Mouse (Mus musculus) embryonic fibroblast, embryonic 13.5 days (primary cell): ENCODE results near the gene Arhgap30. TPM values are rescaled to one million over a fixed set of nuclear protein-coding genes. Genes with fewer than 3 reads are reported as not detected.

Source experiments
- H3K27ac ChIP-seq: 2 replicates; pipeline ENCODE4 v1.5.1; 2012; ENCODE audit warnings: low read length, control low read depth, inconsistent platforms; ENCODE audit not compliant: insufficient read depth
- H3K4me1 ChIP-seq: 2 replicates; pipeline ENCODE4 v1.6.1; 2011; ENCODE audit warnings: low read length; ENCODE audit not compliant: control insufficient read depth, insufficient read depth
- H3K4me3 ChIP-seq: 2 replicates; pipeline ENCODE4 v1.5.1; 2011; ENCODE audit warnings: mild to moderate bottlenecking, control low read depth, low read length; ENCODE audit not compliant: insufficient read depth
- CTCF ChIP-seq: IDR thresholded peaks from 2 replicates; pipeline ENCODE4 v1.5.1; 2011; ENCODE audit warnings: mild to moderate bottlenecking, control low read depth, low read length, moderate library complexity, borderline replicate concordance; ENCODE audit not compliant: insufficient read depth
- POLR2A ChIP-seq: IDR thresholded peaks from 2 replicates; pipeline ENCODE4 v1.6.1; 2011; ENCODE audit warnings: low read depth, mild to moderate bottlenecking, control low read depth, low read length, moderate library complexity
- polyA plus RNA-seq: library from polyadenylated mRNA; stranded (reverse); fragments of >200 nt; gene quantifications from 2 replicates; pipeline ENCODE4 v1.2.4, GENCODE M21; 2011; ENCODE audit warnings: low read depth; ENCODE audit not compliant: missing spikeins, insufficient read length

Gene Arhgap30
- polyA plus RNA-seq, 1 experiment, result 0.47 TPM

DNA sequence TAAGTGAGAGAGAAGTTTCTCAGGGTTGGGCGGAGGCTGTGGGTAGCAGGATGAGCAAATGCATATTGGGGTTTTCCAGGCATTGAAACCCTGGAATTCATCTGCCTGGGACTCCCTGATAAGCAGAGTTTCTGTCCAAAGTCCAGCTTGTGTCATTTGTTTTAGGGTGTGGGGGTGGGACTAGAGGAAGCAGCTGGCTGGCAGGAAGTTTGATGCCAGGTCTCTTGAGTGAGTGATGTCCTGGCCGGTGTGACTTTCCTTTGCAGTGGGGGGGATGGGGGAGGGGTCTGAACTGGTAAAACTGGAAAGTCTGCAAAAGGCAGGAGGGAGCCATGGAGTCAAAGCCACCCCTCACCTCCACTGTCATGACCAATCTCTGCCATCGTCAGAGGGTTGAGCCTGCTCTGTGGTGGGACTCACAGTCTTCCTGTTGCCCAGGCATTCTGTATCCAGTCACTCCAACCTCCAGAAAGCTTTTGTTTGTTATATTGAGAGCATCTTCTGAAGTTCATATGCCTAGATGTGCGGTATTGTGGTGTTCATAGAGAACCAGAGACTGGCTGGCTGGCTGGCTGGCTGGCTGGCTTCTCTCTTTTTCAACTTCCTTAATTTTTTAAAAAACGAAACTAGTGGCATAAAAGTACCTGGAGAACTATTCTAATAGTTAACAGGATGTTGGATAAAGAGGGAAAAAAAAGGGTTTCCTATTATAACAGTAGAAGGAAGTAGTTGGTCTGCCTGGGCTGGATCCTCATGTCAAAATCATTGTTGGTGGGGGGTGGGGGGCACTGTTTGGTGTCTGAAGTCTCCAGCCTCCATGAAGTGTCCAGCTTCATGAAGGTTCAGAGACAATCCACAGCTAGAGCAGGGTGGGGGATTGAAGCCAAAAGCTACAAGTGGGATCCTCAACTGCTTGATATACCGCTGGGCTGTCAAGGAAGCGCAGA, 53.0 kb downstream of the Arhgap30 start:
- no peak for TF ChIP-seq POLR2A
- no peak for TF ChIP-seq CTCF
- H3K4me3 ChIP-seq, result no peak overlapping the region
- no peaks in the 10 kb centered on the region; the same call in 1 of the 2 replicates for H3K4me1 ChIP-seq
- H3K27ac ChIP-seq, result no peak overlapping the region

DNA sequence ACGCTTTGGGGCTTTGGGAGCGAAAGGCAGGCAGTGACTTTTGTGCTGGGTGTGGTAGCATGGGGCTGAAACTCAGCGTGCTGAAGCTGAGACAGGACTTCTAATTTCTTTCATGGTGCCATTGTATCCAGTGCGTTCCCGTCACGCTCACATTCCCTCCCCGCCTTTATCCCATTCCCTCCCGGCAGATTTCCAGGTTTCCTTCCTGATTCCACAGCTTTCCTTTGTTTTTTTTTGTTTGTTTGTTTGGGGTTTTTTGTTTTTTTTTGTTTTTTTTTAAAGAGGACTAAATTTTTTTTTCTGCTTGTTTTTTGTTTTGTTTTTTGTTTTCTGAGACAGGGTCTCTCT, 53.6 kb downstream of the Arhgap30 start:
- no peak for TF ChIP-seq POLR2A
- TF ChIP-seq CTCF, result no peak
- H3K4me3 ChIP-seq, result no peak overlapping the region
- H3K27ac ChIP-seq, result no peak overlapping the region
- H3K4me1 ChIP-seq, result no peaks in the 10 kb centered on the region; the same call in 1 of the 2 replicates

DNA sequence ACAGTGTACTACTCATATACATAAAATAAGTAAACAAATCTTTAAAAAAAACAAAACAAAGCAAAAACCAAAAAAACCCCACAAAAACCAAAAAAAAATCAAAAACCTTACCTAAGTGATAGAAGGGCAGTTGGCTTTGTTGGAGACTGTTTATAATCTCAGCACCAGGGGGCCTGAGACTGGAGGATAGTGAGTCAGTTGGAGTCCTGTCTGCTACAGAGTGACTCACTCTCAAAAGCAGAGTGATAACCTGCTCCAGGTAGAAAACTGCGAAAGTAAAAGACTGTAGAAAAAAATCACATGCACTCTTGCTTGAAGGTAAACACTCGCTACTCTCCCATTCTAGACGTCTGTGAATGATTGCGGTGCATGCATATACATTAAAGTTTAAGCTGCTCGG, 56.3 kb downstream of the Arhgap30 start:
- no peaks in the 10 kb centered on the region; the same call in 1 of the 2 replicates for H3K4me1 ChIP-seq
- TF ChIP-seq POLR2A (no peak), CTCF (no peak)

DNA sequence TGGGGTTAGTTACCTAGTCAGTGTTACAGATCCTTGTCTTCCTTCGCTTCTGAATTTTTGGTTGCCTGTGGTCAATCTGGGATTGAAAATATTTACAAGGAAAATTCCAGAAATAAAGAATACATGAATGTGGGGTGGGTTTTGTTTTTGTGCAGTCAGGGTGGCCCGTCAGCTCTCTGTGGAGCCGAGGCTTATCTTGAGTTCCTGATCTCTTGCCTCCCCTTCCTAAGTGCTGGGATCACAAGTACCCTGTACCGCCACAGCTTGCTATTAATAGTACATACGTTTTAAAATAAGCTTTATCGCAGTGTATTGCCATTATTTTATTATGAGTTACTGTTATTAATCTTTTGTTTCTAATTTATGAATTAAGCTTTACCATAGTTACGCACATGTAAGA, 58.1 kb downstream of the Arhgap30 start:
- Histone ChIP-seq H3K27ac (no peak overlapping the region), H3K4me1 (no peaks in the 10 kb centered on the region), H3K4me3 (no peak overlapping the region)
- no peak for TF ChIP-seq POLR2A
- no peak for TF ChIP-seq CTCF

More for the DNA sequence above, 56.3 kb downstream of the Arhgap30 start:
- Histone ChIP-seq H3K27ac (no peak overlapping the region), H3K4me3 (no peak overlapping the region)

DNA sequence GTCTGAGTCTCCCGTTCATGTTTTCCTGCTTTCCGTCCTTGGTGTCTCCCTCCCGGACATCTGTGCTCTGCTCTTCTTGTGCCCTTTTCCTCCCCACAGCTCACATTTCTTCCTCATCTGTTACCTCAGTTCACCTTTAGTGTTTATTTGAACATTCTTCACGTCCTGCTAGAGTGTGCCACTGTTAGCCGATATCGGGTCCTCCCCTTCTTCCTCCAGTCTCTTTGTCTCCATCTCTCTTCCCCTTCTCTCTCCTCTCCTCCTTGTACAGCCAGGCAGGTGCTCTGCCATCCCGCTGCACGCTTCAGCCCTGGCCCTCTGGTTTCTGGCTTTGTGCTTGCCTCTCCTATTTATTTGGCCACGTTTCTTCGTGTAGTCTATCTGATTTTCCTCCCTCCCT, 58.9 kb downstream of the Arhgap30 start:
- TF ChIP-seq CTCF (no peak), POLR2A (no peak)
- no peaks in the 10 kb centered on the region for H3K4me1 ChIP-seq
- no peak overlapping the region for H3K4me3 ChIP-seq
- no peak overlapping the region for H3K27ac ChIP-seq

DNA sequence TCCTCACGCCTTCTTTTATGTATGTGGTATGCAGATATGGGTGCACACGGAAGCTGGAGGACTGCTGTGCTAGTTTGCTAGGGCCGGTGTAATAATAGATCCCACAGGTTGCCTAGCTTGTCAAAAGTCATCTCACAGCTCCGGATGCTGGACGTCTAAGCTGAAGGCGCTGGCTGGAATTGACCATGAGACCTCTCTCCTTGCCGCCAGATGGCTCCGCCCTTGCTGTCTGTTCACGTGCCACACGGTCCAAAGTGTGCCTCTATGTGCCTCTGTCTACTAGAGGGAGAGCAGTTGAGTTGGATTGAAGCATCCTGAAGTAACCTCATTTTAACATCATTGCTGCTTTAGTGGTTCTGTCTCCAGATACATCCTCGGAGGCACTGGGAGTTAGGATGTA, 61.3 kb downstream of the Arhgap30 start:
- TF ChIP-seq POLR2A (no peak), CTCF (no peak)
- no peak overlapping the region for H3K27ac ChIP-seq
- no peaks in the 10 kb centered on the region for H3K4me1 ChIP-seq
- no peak overlapping the region for H3K4me3 ChIP-seq

DNA sequence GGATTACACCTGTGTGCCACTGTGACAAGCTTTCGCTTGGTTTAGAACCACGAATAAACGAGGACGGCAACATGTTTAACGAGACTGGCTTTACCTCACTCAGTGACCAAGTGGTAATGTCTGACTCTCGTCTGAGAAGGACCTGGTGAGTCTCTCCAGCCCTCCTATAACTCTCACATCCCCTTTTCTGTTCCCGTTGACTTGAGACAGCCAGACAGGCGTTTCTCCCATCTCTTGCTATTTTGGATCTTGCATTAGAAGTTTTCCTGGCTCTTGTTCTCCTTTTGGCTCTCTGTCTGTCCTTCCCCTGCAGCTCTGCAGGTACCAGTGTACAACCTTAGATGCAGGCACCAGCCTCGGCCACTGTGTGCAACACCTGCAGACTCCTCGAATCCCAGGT, 62.2 kb downstream of the Arhgap30 start:
- Histone ChIP-seq H3K27ac (no peak overlapping the region), H3K4me1 (no peaks in the 10 kb centered on the region), H3K4me3 (no peak overlapping the region)
- TF ChIP-seq POLR2A (no peak), CTCF (no peak)

DNA sequence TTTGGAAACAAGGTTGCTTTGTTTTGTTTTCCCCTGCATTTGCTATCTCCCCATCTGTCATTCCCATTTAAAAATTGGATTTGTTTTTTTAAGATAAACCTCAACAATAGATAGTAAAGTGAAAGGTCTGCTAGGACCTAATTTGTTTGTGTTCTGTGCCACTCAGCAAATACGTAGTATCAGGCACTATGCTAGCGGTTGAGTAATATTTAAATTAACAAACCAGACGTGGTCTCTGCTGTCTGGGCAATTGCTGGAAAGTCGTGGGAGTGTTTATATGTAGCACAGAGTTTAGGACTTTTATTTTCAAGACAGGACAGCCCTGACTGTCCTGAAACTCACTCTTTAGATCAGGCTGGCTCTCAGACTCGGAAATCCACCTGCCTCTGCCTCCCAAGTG, 63.8 kb downstream of the Arhgap30 start:
- Histone ChIP-seq H3K27ac (no peak overlapping the region), H3K4me3 (no peak overlapping the region), H3K4me1 (no peaks in the 10 kb centered on the region)
- no peak for TF ChIP-seq POLR2A
- no peak for TF ChIP-seq CTCF

DNA sequence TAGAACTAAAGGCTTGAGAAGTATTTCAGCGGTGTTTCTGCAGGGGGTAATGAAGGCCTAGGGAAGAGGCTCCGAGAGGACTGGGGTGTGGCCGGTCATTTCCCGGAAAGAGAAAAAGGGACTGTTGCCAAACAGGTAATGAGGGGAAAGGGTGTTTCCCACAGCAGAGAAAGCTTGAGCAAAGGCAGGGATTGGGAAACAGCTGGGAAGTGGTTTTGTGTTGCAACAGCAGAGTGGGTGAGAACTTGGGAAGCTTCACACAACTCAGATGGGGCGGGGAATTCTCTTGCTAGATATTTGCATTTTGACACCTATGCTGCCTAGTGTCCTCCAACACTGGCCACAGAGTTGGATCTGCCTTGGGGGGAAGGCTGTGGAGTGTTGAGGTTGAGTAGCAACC, 64.2 kb downstream of the Arhgap30 start:
- no peak for TF ChIP-seq CTCF
- no peak for TF ChIP-seq POLR2A
- no peak overlapping the region for H3K4me3 ChIP-seq
- no peak overlapping the region for H3K27ac ChIP-seq
- no peaks in the 10 kb centered on the region for H3K4me1 ChIP-seq

DNA sequence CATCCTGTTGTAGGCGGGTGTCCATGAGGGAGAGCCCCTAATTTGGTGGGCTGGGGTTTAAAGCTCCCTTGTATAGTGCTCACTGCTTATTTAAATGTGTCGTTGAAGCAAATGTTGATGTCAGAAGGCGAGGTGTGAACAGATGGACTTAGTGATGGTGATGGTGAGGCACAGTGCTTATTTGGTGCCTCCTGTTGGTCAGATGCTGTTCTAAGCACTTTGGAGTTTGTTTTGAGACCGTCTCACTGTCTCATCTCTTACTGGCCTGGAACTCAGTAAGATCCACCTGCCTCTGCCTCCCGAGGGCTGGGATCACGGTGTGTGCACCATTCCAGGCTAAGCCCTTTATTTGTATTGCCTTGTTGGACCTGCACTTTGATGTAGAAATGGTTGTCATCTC, 66.2 kb downstream of the Arhgap30 start:
- no peaks in the 10 kb centered on the region for H3K4me1 ChIP-seq
- H3K4me3 ChIP-seq, result no peak overlapping the region
- no peak for TF ChIP-seq CTCF
- TF ChIP-seq POLR2A, result no peak
- no peak overlapping the region for H3K27ac ChIP-seq

DNA sequence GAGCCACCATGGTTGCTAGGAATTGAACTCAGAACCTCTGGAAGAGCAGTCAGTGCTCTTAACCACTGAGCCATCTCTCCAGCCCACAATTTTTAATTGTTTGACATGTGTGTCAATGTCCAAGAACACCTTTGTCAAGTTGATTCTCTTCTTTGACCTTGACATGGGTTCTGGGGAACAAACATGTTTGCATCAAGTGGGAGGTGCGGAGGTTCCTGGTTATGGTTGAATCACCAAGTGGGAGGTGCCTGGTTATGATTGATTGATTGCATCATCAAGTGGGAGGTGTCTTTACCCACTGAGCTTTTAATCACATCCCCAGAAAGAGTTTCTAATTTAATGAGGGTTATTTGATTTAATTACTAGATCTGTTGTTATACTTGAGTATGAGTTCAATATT, 68.8 kb downstream of the Arhgap30 start:
- no peak overlapping the region for H3K27ac ChIP-seq
- H3K4me1 ChIP-seq, result no peaks in the 10 kb centered on the region
- TF ChIP-seq CTCF (no peak), POLR2A (no peak)
- H3K4me3 ChIP-seq, result no peak overlapping the region
